Mouse (Mus musculus): Measurements from ENCODE around the gene Rmi2. TPM values are rescaled to one million over a fixed set of nuclear protein-coding genes. Genes with fewer than 3 reads are reported as not detected.

Rmi2 gene
- total and polyA plus RNA-seq, 3 experiments = 2.8 to 8.0 TPM; not detected in 1

GRCm38 (mm10) chr16:10897372-10897771, 62.5 kb downstream of the Rmi2 start:
- Histone ChIP-seq H3K4me3 (ENCODE audit: control insufficient read depth in 1 of 2, insufficient read depth in 1 of 2, low read depth in 2 of 2, low read length in 2 of 2) (no peak overlapping the region), H3K27ac (ENCODE audit: control insufficient read depth, low read depth, low read length) (no peak overlapping the region), H3K36me3 (ENCODE audit: control insufficient read depth in 1 of 2, insufficient read depth in 2 of 2, low read length in 2 of 2) (no peaks in the 10 kb centered on the region), H3K27me3 (ENCODE audit: control insufficient read depth in 1 of 2, insufficient read depth in 2 of 2, low read length in 2 of 2) (peaks cover 0 to 4% of the 10 kb centered on the region in 2 experiments; a peak in 1 of 4 replicates), H3K9ac (ENCODE audit: control insufficient read depth, low read depth, low read length, poor library complexity, severe bottlenecking) (no peak overlapping the region), H3K4me1 (ENCODE audit: control insufficient read depth in 1 of 2, insufficient read depth in 2 of 2, low read length in 2 of 2) (no peaks in the 10 kb centered on the region), H3K9me3 (replicated peaks; ENCODE audit: insufficient read depth, low read length) (no peaks in the 10 kb centered on the region), H3K79me2 (ENCODE audit: control insufficient read depth, insufficient read depth, low read length, poor library complexity) (no peaks in the 10 kb centered on the region)
- TF ChIP-seq GATA1 (IDR thresholded peaks at IDR 0.05; ENCODE audit: low read depth, low read length) = no peak
- no peak for TF ChIP-seq RAD21 (IDR thresholded peaks at IDR 0.05; ENCODE audit: low read depth, low read length)
- TF ChIP-seq ETS1 (IDR thresholded peaks at IDR 0.05; ENCODE audit: low read depth, low read length) = no peak
- no peak for TF ChIP-seq POLR2A (IDR thresholded peaks at IDR 0.05; ENCODE audit: control insufficient read depth in 1 of 2, insufficient read depth in 1 of 2, low read depth in 1 of 2, low read length in 2 of 2, poor library complexity in 1 of 2)
- no peak for TF ChIP-seq SIN3A (IDR thresholded peaks at IDR 0.05; ENCODE audit: low read length)
- TF ChIP-seq ELF1 (IDR thresholded peaks at IDR 0.05; ENCODE audit: low read depth, low read length) = no peak
- no peak for TF ChIP-seq ZNF384 (IDR thresholded peaks at IDR 0.05; ENCODE audit: low read depth, low read length)
- no peak for TF ChIP-seq CHD2 (IDR thresholded peaks at IDR 0.05; ENCODE audit: low read length)
- no peak for TF ChIP-seq NRF1 (IDR thresholded peaks at IDR 0.05; ENCODE audit: insufficient read depth, low read depth, low read length, poor library complexity, severe bottlenecking)
- TF ChIP-seq ZC3H11A (IDR thresholded peaks at IDR 0.05; ENCODE audit: low read depth, low read length) = no peak
- TF ChIP-seq CHD1 (IDR thresholded peaks at IDR 0.05; ENCODE audit: low read depth, low read length) = no peak
- TF ChIP-seq ZMIZ1 (IDR thresholded peaks at IDR 0.05; ENCODE audit: low read depth, low read length) = no peak
- TF ChIP-seq MYC (IDR thresholded peaks at IDR 0.05; ENCODE audit: low read depth, low read length) = no peak
- TF ChIP-seq MYB (IDR thresholded peaks at IDR 0.05; ENCODE audit: low read depth, low read length) = no peak
- TF ChIP-seq USF1 (IDR thresholded peaks at IDR 0.05; ENCODE audit: low read depth, low read length) = no peak
- no peak for TF ChIP-seq MAFK (IDR thresholded peaks at IDR 0.05; ENCODE audit: borderline replicate concordance, low read depth, low read length)
- TF ChIP-seq HCFC1 (IDR thresholded peaks at IDR 0.05; ENCODE audit: low read depth, low read length) = no peak
- DNase-seq (ENCODE audit: low read depth, low spot score) = no peak

DNA sequence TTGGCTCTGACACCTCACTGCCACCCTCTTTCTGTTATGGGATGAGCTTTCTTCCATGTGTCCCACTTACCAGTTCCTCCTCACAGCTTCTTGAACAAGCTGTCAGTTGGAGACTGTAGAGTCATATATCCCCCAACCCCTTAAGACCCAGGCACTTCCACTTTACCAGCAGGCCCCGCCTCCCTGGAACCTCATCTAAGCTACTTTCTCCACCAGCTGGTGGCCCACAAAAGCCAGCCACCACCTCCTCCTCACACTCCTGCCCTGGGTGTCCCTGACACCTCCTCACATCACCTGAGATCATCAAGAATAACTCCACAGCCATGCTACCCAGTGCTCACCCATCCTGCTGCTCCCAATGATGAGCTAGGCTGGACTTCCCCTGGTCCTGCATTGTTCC, 65.9 kb downstream of the Rmi2 start:
- no peak overlapping the region for H3K9ac ChIP-seq (ENCODE audit: control insufficient read depth, low read depth, low read length, poor library complexity, severe bottlenecking)
- no peak overlapping the region for H3K27ac ChIP-seq (ENCODE audit: control insufficient read depth, low read depth, low read length)
- H3K4me3 ChIP-seq (ENCODE audit: control insufficient read depth in 1 of 2, insufficient read depth in 1 of 2, low read depth in 2 of 2, low read length in 2 of 2) = no peak overlapping the region
- DNase-seq (ENCODE audit: low read depth, low spot score) = no peak
- H3K36me3 ChIP-seq (ENCODE audit: control insufficient read depth in 1 of 2, insufficient read depth in 2 of 2, low read length in 2 of 2) = no peaks in the 10 kb centered on the region
- H3K79me2 ChIP-seq (ENCODE audit: control insufficient read depth, insufficient read depth, low read length, poor library complexity) = no peaks in the 10 kb centered on the region
- H3K9me3 ChIP-seq (replicated peaks; ENCODE audit: insufficient read depth, low read length) = no peaks in the 10 kb centered on the region
- peaks cover 0 to 2% of the 10 kb centered on the region in 2 experiments; a peak in 1 of 4 replicates for H3K27me3 ChIP-seq (ENCODE audit: control insufficient read depth in 1 of 2, insufficient read depth in 2 of 2, low read length in 2 of 2)
- no peaks in the 10 kb centered on the region for H3K4me1 ChIP-seq (ENCODE audit: control insufficient read depth in 1 of 2, insufficient read depth in 2 of 2, low read length in 2 of 2)
- TF ChIP-seq CHD2 (IDR thresholded peaks at IDR 0.05; ENCODE audit: low read length) (no peak), KAT2A (conservative IDR thresholded peaks at IDR 0.05; ENCODE audit: low read depth, low read length) (no peak)
